ENCODE assay signal across 42 mouse cellular contexts in genomic region chr3:105882105-105882504, GRCm38 (mm10). TPM values are rescaled to one million over a fixed set of nuclear protein-coding genes. Genes with fewer than 3 reads are reported as not detected.
"Had no signal": no experiment of that assay in that cellular context is flagged by ENCODE, and none has a peak within 500 bp of the region (broad histone marks: within the 10 kb centered on the region; RNA-seq: fewer than 3 reads in every experiment).

No protein-coding gene starts in this region.

- H3K27me3 ChIP-seq: hindbrain, embryonic 12.5 days; hindbrain, embryonic 13.5 days; hindbrain, embryonic 15.5 days; intestine, embryonic 15.5 days; kidney, embryonic 15.5 days had no signal

- H3K4me3 ChIP-seq: heart, embryonic 10.5 days; heart, embryonic 12.5 days; heart, embryonic 13.5 days; heart, embryonic 15.5 days; hindbrain, embryonic 10.5 days; hindbrain, embryonic 12.5 days; hindbrain, embryonic 13.5 days; hindbrain, embryonic 15.5 days; intestine, embryonic 15.5 days; kidney, embryonic 15.5 days; layer of hippocampus, adult 2 months; left cerebral cortex, adult 2 months had no signal

- H3K9me3 ChIP-seq: heart, embryonic 10.5 days; heart, embryonic 12.5 days; heart, embryonic 13.5 days; heart, embryonic 15.5 days; hindbrain, embryonic 10.5 days; hindbrain, embryonic 12.5 days; hindbrain, embryonic 13.5 days; hindbrain, embryonic 15.5 days; intestine, embryonic 15.5 days; kidney, embryonic 15.5 days had no signal

- H3K36me3 ChIP-seq: heart, embryonic 10.5 days; heart, embryonic 12.5 days; heart, embryonic 13.5 days; heart, embryonic 15.5 days; hindbrain, embryonic 10.5 days; hindbrain, embryonic 12.5 days; hindbrain, embryonic 13.5 days; hindbrain, embryonic 15.5 days; intestine, embryonic 15.5 days; kidney, embryonic 15.5 days had no signal

- H3K4me1 ChIP-seq: heart, embryonic 10.5 days; heart, embryonic 12.5 days; heart, embryonic 15.5 days; hindbrain, embryonic 10.5 days; hindbrain, embryonic 12.5 days; hindbrain, embryonic 13.5 days; hindbrain, embryonic 15.5 days; intestine, embryonic 15.5 days; kidney, embryonic 15.5 days had no signal

- H3K9ac ChIP-seq: heart, embryonic 12.5 days; heart, embryonic 13.5 days; heart, embryonic 15.5 days; hindbrain, embryonic 12.5 days; hindbrain, embryonic 13.5 days; hindbrain, embryonic 14.5 days; hindbrain, embryonic 15.5 days; intestine, embryonic 15.5 days; kidney, embryonic 15.5 days had no signal

- ATAC-seq: hindbrain, embryonic 16.5 days; hindbrain, postnatal 0 days; inflammation-experienced regulatory T-cells, adult 6 months; intestine, embryonic 15.5 days; intestine, embryonic 16.5 days had no signal

- H3K27ac ChIP-seq: heart, embryonic 10.5 days; heart, embryonic 13.5 days; heart, embryonic 15.5 days; hindbrain, embryonic 10.5 days; hindbrain, embryonic 12.5 days; hindbrain, embryonic 13.5 days; hindbrain, embryonic 14.5 days; hindbrain, embryonic 15.5 days; hindbrain, postnatal 0 days; intestine, embryonic 15.5 days; kidney, embryonic 15.5 days; kidney, postnatal 0 days; layer of hippocampus, adult 2 months; left cerebral cortex, adult 2 months had no signal

- H3K4me2 ChIP-seq: heart, embryonic 11.5 days; heart, embryonic 12.5 days; heart, embryonic 13.5 days; heart, embryonic 15.5 days; hindbrain, embryonic 12.5 days; hindbrain, embryonic 13.5 days; hindbrain, embryonic 14.5 days; hindbrain, embryonic 15.5 days; intestine, embryonic 15.5 days; kidney, embryonic 15.5 days had no signal

- DNase-seq: heart, postnatal 10 days; heart, postnatal 14 days; heart, postnatal 36 days; heart, postnatal 4 days; kidney, adult 11 months; kidney, adult 18-20 months; kidney, adult 2 months; kidney, adult 8-10 months; kidney, adult 9 months; kidney, postnatal 10 days; kidney, postnatal 14 days; kidney, postnatal 25 days; kidney, postnatal 36 days; kidney, postnatal 4 days; layer of hippocampus, adult 9-11 months; layer of hippocampus, postnatal 36 days had no signal

RNA-seq across cellular contexts. Expression of gene Tmigd3, which starts 11.4 kb away (rescaled TPM):
- total RNA-seq: heart, postnatal 10 days; heart, postnatal 25 days; hematopoietic stem cell, adult 5-6 weeks; hindbrain, postnatal 0 days; layer of hippocampus, postnatal 25 days; layer of hippocampus, postnatal 36 days; left cerebral cortex, adult 18-20 months had no signal
- polyA plus RNA-seq: hindbrain, embryonic 10.5 days; hindbrain, embryonic 11.5 days; hindbrain, embryonic 12.5 days; hindbrain, embryonic 13.5 days; hindbrain, embryonic 14.5 days; hindbrain, embryonic 15.5 days; hindbrain, embryonic 16.5 days; hindbrain, postnatal 0 days; inflammation-experienced regulatory T-cells, adult 6 months; kidney, embryonic 15.5 days; kidney, embryonic 16.5 days had no signal

RNA-seq across cellular contexts. Expression of gene Adora3, which starts 11.4 kb away (rescaled TPM):
- total RNA-seq: heart, postnatal 4 days; hematopoietic stem cell, adult 5-6 weeks had no signal
- polyA plus RNA-seq: heart, embryonic 10.5 days; heart, embryonic 14.5 days; hindbrain, embryonic 12.5 days; kidney, embryonic 15.5 days; kidney, embryonic 16.5 days had no signal
